Mouse (Mus musculus) layer of hippocampus, postnatal 10 days (tissue): ENCODE results near the gene Ttc16. TPM values are rescaled to one million over a fixed set of nuclear protein-coding genes. Genes with fewer than 3 reads are reported as not detected.
A peak's percentile ranks its signal among the peaks of the same experiment; 100 is the strongest.

ENCODE experiments used
- DNase-seq, 2 experiments: peaks; one replicate each; pipeline ENCODE4 v3.0.0; 2021; ENCODE audit warnings: low spot score in 2 of 2
- long read RNA-seq: library from polyadenylated mRNA; stranded (forward); transcript quantifications from one replicate; pipeline ENCODE4 v2.0.0, GENCODE M21; 2023
- total RNA-seq, 2 experiments: library from RNA; stranded (reverse); gene quantifications; 2 replicates each; pipeline ENCODE4 v1.2.3; 2021

Ttc16 gene
- total RNA-seq = under 1 TPM; 0.71 to 0.94 TPM
- long read RNA-seq, partial matches to known transcripts = 0 of 3 reads
- long read RNA-seq, other reads (novel, unspliced or antisense) = 3 of 3 reads

GRCm38 (mm10) chr2:32775359-32776074, at the start of gene Ttc16, which contains the start of gene Ptrh1:
Ttc16 (minus strand) TSS chr2:32775633.
Ptrh1 (plus strand) TSS chr2:32775786.
- peak; percentile 96 to 97 for DNase-seq

GRCm38 (mm10) chr2:32824778-32825177, 49.3 kb upstream of the Ttc16 start:
- no peak for DNase-seq

- DNase-seq = no peak
Measured at GRCm38 (mm10) chr2:32824181-32824580, 48.7 kb upstream of the Ttc16 start.

GRCm38 (mm10) chr2:32823579-32824154, 48.2 kb upstream of the Ttc16 start:
- DNase-seq = no peak

- no peak for DNase-seq
Measured at GRCm38 (mm10) chr2:32823153-32823552, 47.7 kb upstream of the Ttc16 start.

- DNase-seq = no peak
Measured at GRCm38 (mm10) chr2:32822643-32823042, 47.2 kb upstream of the Ttc16 start.

GRCm38 (mm10) chr2:32821041-32821802, 45.8 kb upstream of the Ttc16 start:
- peak in 1 of 2 experiments; percentile 37 for DNase-seq

- no peak for DNase-seq
Measured at GRCm38 (mm10) chr2:32818208-32818607, 42.8 kb upstream of the Ttc16 start.

- no peak for DNase-seq
Measured at GRCm38 (mm10) chr2:32817589-32817988, 42.2 kb upstream of the Ttc16 start.

- peak; percentile 40 to 46 for DNase-seq
Measured at GRCm38 (mm10) chr2:32816946-32817581, 41.6 kb upstream of the Ttc16 start.

GRCm38 (mm10) chr2:32816497-32816896, 41.1 kb upstream of the Ttc16 start:
- no peak for DNase-seq

- DNase-seq = no peak
Measured at GRCm38 (mm10) chr2:32811959-32812358, 36.5 kb upstream of the Ttc16 start.

- DNase-seq = no peak
Measured at GRCm38 (mm10) chr2:32808816-32809566, 33.6 kb upstream of the Ttc16 start.

GRCm38 (mm10) chr2:32798251-32798962, 23.0 kb upstream of the Ttc16 start:
- no peak for DNase-seq

- no peak for DNase-seq
Measured at GRCm38 (mm10) chr2:32795748-32796418, 20.4 kb upstream of the Ttc16 start.

GRCm38 (mm10) chr2:32791297-32791696, 15.9 kb upstream of the Ttc16 start:
- DNase-seq = no peak

GRCm38 (mm10) chr2:32788581-32788980, 13.1 kb upstream of the Ttc16 start:
- no peak for DNase-seq

GRCm38 (mm10) chr2:32787176-32787575, 11.7 kb upstream of the Ttc16 start:
- no peak for DNase-seq

GRCm38 (mm10) chr2:32784048-32784681, 8.7 kb upstream of the Ttc16 start, which contains the start of gene Cfap157:
Cfap157 (minus strand) TSS chr2:32784428.
- DNase-seq = no peak
